Comparison of ENCODE assay signal across 27 mouse cellular contexts in genomic region chr12:12452086-12452485, GRCm38 (mm10).
DNase-seq lines count a peak whose midpoint lies in the region; ATAC-seq lines count a peak whose summit lies in the region.
"Had no signal": no experiment of that assay in that cellular context is flagged by ENCODE, and none has a peak within 500 bp of the region (broad histone marks: within the 10 kb centered on the region; RNA-seq: fewer than 3 reads in every experiment).

No protein-coding gene starts in this region.

- H3K9ac ChIP-seq in liver, embryonic 13.5 days, result 0 out of 2 replicates have a peak overlapping the region, but pooled peaks have one; percentile 33
- H3K9ac ChIP-seq: embryonic facial prominence, embryonic 13.5 days; forebrain, embryonic 12.5 days; forebrain, postnatal 0 days; neural tube, embryonic 12.5 days had no signal

- peak overlapping the region; percentile 6; the same call in 1 of the 2 replicates for H3K4me2 ChIP-seq in liver, embryonic 13.5 days
- H3K4me2 ChIP-seq: embryonic facial prominence, embryonic 13.5 days; forebrain, embryonic 12.5 days; midbrain, embryonic 11.5 days; neural tube, embryonic 12.5 days had no signal

- H3K27ac ChIP-seq in liver, embryonic 13.5 days, result peak overlapping the region; percentile 62
- H3K27ac ChIP-seq: embryonic facial prominence, embryonic 13.5 days; forebrain, embryonic 12.5 days; heart, adult 2 months; macrophage; neural tube, embryonic 12.5 days had no signal

- WGBS in liver, embryonic 13.5 days (ENCODE audit: insufficient replicate concordance), result 15% methylated on average over 2 of the region's 2 CpGs

- no peaks in the 10 kb centered on the region for H3K27me3 ChIP-seq in liver, embryonic 13.5 days
- H3K27me3 ChIP-seq: embryonic facial prominence, embryonic 13.5 days; forebrain, embryonic 12.5 days; neural tube, embryonic 12.5 days had no signal

- H3K9me3 ChIP-seq in liver, embryonic 13.5 days (replicated peaks), result no peaks in the 10 kb centered on the region
- H3K9me3 ChIP-seq: embryonic facial prominence, embryonic 13.5 days; forebrain, embryonic 12.5 days; neural tube, embryonic 12.5 days had no signal

- peak; percentile 52 for DNase-seq in c-Kit-positive CD71-positive TER-119-positive erythroid progenitor cells, embryonic 14.5 days (ENCODE audit: low spot score)
- peak; percentile 42 for DNase-seq in liver, embryonic 13.5 days
- no peak for DNase-seq in embryo, embryonic 10.5 days (ENCODE audit: low spot score)
- no peak for DNase-seq in heart, postnatal 10 days
- DNase-seq in spleen, postnatal 36 days (ENCODE audit: low spot score in 2 of 2), result no peak
- DNase-seq: adrenal gland, postnatal 36 days; cerebellum, adult 8-10 months; cerebellum, postnatal 36 days; forebrain, postnatal 0 days; heart, adult 2 months; kidney, adult 2 months; lung, adult 18-20 months; right cerebral cortex, adult 18-20 months; spleen, adult 18-20 months had no signal

- peak; percentile 30 for ATAC-seq in erythroid progenitor cell, adult 5-6 weeks (replicated peaks; ENCODE audit: low FRiP score, poor library complexity, severe bottlenecking)
- peak; percentile 98 for ATAC-seq in liver, embryonic 13.5 days (ENCODE audit: low read depth)
- peak; percentile 94 for ATAC-seq in megakaryocyte progenitor cell, adult 5-6 weeks (replicated peaks; ENCODE audit: poor library complexity)
- ATAC-seq: CD4-positive, CD25-positive, alpha-beta regulatory T cell, adult 4 months; forebrain, postnatal 0 days; hindbrain, embryonic 16.5 days; lung, postnatal 0 days; midbrain, embryonic 16.5 days had no signal

- no peaks in the 10 kb centered on the region for H3K36me3 ChIP-seq in liver, embryonic 13.5 days
- H3K36me3 ChIP-seq: embryonic facial prominence, embryonic 13.5 days; forebrain, embryonic 12.5 days; neural tube, embryonic 12.5 days had no signal

- intact Hi-C loops in heart, postnatal 10 days (cut with DNase I), result no loop called here

- H3K4me1 ChIP-seq in liver, embryonic 13.5 days (replicated peaks), result peaks cover 20% of the 10 kb centered on the region
- H3K4me1 ChIP-seq: embryonic facial prominence, embryonic 13.5 days; forebrain, embryonic 12.5 days; neural tube, embryonic 12.5 days had no signal

- H3K4me3 ChIP-seq in liver, embryonic 13.5 days (replicated peaks), result no peak overlapping the region
- H3K4me3 ChIP-seq: embryonic facial prominence, embryonic 13.5 days; erythroblast, embryonic 14.5 days; forebrain, embryonic 12.5 days; heart, adult 2 months; myocyte; neural tube, embryonic 12.5 days had no signal

Comparison
In these comparisons a context has a peak if more than half of its experiments do, and no peak if none do; other contexts are left out.
1. DNase-seq: peak in c-Kit-positive CD71-positive TER-119-positive erythroid progenitor cells, embryonic 14.5 days (single experiment) and liver, embryonic 13.5 days (single experiment); none in embryo, embryonic 10.5 days (single experiment), heart, postnatal 10 days (0 of 2) and spleen, postnatal 36 days (0 of 2).
2. ATAC-seq: peak in every context shown above with its lines; median percentile 98 in liver, embryonic 13.5 days; 94 in megakaryocyte progenitor cell, adult 5-6 weeks; 30 in erythroid progenitor cell, adult 5-6 weeks.